Mouse (Mus musculus) brain, embryonic 18.5 days (tissue): ENCODE results near the gene Ntsr1.

Experiments used
- DNase-seq: peaks from one replicate; pipeline ENCODE4 v3.0.0-alpha.2; 2012; ENCODE audit warnings: low read depth, low spot score

Gene Ntsr1

GRCm38 (mm10) chr2:180506281-180506680, 6.5 kb downstream of the Ntsr1 start:
- no peak for DNase-seq

GRCm38 (mm10) chr2:180508455-180509115, 8.8 kb downstream of the Ntsr1 start:
- DNase-seq, result no peak

DNA sequence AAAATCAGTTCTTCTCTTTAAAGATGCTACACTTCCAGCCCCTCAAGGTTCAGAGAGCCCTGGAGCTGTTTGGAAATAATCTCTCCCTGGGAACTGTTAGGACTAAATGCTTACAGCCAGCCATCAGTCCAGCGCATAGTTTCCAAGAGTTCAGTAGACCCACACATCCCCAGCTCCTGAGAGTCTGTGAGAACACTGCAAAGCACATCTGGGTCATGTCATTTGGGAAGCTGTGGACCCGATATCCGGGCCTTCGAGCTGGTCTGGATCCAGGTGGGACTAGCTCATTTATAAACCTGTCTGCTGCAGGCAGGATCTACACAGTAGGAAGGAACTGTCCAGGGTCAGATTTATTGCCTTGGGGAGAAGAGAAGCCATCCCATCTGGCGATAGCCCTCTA, 11.1 kb downstream of the Ntsr1 start:
- no peak for DNase-seq

- DNase-seq, result no peak
Measured at GRCm38 (mm10) chr2:180511875-180512661, 12.3 kb downstream of the Ntsr1 start.

DNA sequence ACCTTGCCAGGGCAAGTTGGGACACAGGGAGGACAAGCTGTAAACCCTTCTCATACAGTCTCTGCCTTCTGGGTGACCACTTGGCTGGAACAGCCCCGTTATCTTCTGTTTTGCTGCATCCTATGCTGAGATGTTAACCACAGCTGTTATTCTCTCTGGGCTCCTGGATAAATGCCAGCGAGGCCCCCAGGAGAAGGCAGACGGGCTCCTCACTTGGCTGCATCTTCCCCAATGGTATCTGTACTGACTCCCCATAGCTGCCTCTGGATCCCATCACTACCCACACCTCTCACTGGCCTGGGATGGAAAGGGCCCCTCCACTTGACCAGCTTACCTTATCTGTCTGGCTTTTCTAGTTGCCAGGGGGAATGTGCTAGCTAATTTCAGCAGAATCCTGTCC, 13.2 kb downstream of the Ntsr1 start:
- DNase-seq, result no peak

- DNase-seq, result no peak
Measured at GRCm38 (mm10) chr2:180513835-180514234, 14.1 kb downstream of the Ntsr1 start.

DNA sequence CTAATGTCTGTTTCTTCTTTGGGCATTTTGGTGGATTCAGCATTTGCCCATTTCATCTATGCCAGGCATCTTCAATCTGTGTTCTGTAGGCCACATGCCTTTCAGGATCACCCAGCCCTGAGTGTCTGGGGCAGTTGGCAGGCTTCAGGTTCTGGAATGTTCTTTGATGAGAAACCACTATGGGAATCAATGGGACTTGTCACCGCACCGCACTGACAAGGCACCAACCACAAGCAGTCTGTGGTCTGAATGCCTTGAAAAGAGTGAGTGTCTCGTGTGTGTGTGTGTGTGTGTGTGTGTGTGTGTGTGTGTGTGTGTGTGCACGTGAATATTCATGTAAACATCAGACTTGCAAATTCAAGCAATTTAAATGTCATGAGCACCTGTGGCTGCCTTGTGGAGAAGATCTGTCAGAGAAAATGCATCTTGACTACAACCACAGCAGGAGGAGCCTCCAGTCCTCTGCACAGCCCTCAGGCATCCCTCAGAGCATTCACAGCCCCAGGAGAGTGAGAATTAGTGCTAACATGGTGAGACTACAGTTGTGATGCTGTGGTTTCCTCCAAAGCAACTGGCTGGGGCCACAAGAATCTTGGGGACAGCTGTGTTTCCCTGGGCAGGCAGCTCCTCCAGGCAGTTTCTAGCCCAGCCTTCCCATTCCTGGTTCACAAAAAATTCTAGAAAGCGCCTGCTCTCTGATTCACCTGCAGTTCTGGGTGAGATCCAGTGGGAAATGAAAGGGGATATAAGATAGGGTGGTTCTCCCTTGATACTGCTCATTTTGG, 21.9 kb downstream of the Ntsr1 start:
- DNase-seq, result no peak

DNA sequence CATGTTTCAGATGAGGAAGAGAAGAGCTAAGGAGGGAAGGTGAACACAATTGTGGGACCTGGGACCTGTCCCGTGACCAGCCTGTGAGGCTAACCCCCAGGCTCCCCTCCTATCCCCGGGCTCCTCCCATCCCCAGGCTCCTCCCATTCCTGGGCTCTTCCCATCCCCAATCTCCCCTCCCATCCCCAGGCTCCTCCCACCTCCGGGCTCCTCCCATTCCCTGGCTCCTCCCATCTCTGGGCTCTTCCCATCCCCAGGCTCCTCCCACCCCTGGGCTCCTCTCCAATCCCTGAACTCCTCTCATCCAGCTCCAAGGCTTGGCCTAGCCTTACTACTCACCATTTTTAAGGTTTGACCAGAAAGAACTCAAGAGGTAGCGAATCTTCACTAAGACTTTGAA, 23.0 kb downstream of the Ntsr1 start:
- DNase-seq, result no peak

GRCm38 (mm10) chr2:180527447-180527846, 27.7 kb downstream of the Ntsr1 start:
- DNase-seq, result no peak

- no peak for DNase-seq
Measured at GRCm38 (mm10) chr2:180527883-180528282, 28.1 kb downstream of the Ntsr1 start.

DNA sequence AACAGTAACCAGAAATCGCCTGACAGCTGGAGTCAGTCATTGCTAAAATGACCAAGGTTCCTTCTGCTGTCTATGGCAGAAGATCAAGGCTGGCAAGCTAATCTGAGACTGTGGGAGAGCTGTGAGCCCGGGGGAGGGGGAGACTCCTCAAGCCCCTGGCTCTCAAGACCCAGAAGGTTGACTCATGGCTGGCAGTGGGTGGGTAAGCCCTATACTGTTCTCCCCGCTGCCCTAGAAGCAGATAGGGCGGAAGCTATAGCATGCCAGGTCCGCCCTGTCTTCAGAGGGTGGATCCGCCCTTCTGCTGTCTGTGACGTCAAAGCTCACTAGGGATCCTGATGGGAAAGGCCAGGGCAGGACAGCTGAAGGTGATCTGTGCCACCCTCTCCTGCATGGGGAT, 30.4 kb downstream of the Ntsr1 start:
- DNase-seq, result no peak

- DNase-seq, result no peak
Measured at GRCm38 (mm10) chr2:180530584-180530983, 30.8 kb downstream of the Ntsr1 start.

GRCm38 (mm10) chr2:180531671-180532385, 32.1 kb downstream of the Ntsr1 start:
- DNase-seq, result no peak

- DNase-seq, result no peak
Measured at GRCm38 (mm10) chr2:180532386-180532995, 32.7 kb downstream of the Ntsr1 start.

DNA sequence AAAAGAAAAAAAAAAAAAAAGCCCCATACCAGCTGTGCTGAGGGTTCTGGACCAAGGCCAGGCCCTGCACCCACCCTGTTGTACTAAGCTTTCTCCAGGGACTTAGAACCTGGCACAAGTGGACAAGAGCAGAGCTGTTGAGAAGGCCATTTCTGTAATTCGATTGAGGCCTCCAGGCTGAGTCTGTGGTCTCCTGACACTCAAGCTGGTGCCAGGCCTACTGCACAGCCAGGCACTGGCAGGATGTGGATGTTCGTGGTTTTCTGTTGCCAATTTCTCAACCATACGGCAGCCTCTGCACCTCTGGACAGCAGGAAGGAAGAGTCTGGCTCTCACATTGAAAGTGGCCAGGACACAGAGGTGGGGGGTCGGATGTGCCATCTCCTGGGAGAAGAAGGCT, 33.5 kb downstream of the Ntsr1 start:
- no peak for DNase-seq

- DNase-seq, result no peak
Measured at GRCm38 (mm10) chr2:180543675-180544074, 43.9 kb downstream of the Ntsr1 start.

GRCm38 (mm10) chr2:180545046-180545445, 45.3 kb downstream of the Ntsr1 start:
- no peak for DNase-seq

- DNase-seq, result peak; percentile 64
Measured at GRCm38 (mm10) chr2:180547384-180548106, 47.8 kb downstream of the Ntsr1 start.

DNA sequence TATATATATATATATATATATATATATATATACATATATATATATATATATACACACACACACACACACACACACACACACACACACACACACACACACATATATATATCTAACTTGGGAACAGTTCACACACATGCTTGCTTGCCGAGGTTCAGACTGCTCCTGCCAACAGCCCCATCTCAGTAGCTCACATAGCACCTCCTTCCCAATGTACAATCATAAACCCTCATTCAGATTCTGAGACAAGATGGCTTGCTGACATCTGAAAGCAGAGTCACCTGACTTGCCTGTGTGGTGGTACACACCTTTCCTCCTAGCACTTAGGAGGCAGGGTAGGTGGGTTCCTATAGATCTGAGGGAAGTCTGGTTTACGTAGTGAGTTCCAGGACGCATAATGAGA, 52.6 kb downstream of the Ntsr1 start:
- DNase-seq, result no peak

- no peak for DNase-seq
Measured at GRCm38 (mm10) chr2:180555219-180555618, 55.4 kb downstream of the Ntsr1 start.

GRCm38 (mm10) chr2:180556470-180556869, 56.7 kb downstream of the Ntsr1 start:
- no peak for DNase-seq
